Mouse (Mus musculus): ENCODE data around the gene Ptrh1.

Gene Ptrh1

DNA sequence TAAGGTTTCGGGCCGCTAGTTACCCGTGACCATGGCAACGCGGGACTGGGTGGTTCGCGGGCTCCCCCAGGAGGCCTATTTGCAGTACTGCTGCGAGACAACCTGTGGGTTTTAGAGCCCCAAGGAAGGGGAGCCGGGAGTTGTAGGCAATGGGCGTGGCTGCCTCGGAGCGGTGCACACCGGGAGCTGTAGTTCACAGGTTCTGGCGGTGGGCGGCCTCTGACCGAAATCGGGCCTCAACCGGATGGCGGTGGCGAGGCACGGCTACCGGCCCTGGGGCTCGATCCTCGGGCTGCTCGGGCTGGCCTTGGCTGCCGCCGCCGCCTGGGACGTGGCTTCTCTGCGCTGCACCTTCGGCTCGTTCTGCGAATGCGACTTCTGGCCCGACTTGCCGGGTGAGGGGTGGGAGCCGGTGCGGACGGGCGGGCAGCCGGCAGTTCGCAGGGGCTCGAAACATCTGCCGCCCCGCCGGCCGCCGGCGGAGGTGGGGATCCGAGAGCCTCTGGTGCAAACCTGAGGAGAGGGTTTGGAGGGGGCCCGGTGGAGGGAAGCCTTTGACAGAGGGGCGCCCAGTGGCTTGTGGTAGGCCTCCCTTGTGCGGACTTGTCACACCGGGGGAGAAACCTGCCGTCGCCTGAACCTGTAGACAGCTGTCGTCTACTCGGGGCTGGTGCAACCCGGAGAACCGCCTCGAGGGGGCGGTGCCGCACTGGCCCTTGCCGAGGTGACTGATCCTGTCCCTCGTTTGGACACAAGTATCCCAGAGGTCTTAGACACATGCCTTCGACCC is 18.3 kb upstream of the Ptrh1 start, which contains the start of gene Tor2a:
Gene Tor2a (plus strand): TSS at position 179 of the 790 bp plus-strand sequence.
- DNase-seq (ENCODE audit: low spot score in 2 of 2), result peak; percentile 95 to 96

DNA sequence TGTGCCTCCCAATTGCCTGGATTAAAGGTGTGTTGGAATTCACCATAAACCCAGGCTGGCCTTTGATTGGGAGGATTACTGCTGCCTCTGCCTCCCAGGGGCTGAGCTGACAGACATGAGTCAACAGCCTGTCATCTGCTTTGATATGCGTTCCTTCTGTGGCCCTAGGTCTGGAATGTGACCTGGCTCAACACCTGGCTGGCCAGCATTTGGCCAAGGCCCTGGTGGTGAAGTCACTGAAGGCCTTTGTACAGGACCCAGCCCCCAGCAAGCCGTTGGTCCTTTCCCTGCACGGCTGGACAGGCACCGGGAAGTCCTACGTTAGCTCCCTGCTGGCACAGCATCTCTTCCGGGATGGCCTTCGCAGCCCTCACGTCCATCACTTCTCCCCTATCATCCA is 17.1 kb upstream of the Ptrh1 start:
- no peak for DNase-seq (ENCODE audit: low spot score in 2 of 2)

DNA sequence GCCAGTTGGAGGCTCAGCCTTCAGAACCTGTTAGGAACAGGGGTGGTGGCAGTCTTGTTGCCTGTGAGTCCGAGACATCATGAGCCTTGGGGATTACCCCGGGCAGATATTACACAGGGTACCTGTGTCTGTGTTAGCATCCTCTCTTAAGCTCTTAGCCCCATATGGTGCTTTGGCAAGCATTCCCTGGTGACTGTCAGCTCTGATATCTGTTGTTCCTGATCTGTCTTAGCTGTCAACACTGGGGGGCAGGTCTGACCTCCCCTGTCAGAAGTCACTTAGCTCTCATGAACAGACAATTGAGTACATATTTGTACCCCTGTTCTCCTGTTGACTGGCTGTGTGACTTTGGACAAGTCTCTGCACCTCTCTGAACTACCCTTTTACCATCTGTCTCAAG is 16.6 kb upstream of the Ptrh1 start:
- DNase-seq (ENCODE audit: low spot score in 2 of 2), result no peak

- DNase-seq (ENCODE audit: low spot score in 2 of 2), result no peak
Measured at GRCm38 (mm10) chr2:32761361-32761760, 14.2 kb upstream of the Ptrh1 start.

DNA sequence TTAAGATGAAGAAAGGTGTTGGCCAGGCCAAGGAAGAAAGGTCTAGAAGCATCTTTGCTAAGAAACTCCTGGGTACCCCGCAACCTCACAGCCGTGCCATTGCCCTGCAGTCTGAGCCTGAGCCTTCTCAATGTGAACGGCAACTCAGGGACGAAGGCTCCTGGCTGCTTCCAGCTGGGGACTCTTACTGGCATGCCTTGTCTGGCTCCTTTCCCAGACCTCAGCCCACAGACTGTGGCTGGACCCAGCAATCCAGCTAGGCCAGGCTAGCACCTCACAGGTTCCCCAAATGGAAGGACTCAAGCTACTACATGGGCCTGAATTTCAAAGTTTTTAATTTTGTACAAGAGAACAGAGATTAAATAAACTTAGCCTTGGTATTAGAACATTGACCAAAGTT is 13.7 kb upstream of the Ptrh1 start:
- DNase-seq (ENCODE audit: low spot score in 2 of 2), result no peak

DNA sequence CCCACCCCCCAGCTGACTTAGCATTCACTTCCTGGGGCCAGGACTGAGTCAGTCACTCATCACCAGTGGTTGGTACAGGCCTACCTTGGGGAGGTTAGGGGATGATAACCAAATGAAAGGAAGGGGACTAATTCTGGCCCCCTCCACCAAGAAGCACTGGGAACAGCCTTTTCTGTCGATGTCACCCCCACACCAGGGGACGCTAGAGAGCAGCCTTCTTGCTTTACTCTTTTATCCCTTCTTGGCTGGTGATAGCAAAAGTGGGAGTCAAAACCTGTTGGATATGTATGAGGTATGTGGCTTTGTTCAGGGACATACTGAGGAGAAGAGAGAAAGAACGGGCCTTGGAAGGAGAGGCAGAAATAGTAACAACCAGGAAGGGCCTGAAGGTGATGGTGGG is 12.2 kb upstream of the Ptrh1 start:
- no peak for DNase-seq (ENCODE audit: low spot score in 2 of 2)

GRCm38 (mm10) chr2:32767241-32767640 is 8.3 kb upstream of the Ptrh1 start:
- DNase-seq (ENCODE audit: low spot score in 2 of 2), result no peak

DNA sequence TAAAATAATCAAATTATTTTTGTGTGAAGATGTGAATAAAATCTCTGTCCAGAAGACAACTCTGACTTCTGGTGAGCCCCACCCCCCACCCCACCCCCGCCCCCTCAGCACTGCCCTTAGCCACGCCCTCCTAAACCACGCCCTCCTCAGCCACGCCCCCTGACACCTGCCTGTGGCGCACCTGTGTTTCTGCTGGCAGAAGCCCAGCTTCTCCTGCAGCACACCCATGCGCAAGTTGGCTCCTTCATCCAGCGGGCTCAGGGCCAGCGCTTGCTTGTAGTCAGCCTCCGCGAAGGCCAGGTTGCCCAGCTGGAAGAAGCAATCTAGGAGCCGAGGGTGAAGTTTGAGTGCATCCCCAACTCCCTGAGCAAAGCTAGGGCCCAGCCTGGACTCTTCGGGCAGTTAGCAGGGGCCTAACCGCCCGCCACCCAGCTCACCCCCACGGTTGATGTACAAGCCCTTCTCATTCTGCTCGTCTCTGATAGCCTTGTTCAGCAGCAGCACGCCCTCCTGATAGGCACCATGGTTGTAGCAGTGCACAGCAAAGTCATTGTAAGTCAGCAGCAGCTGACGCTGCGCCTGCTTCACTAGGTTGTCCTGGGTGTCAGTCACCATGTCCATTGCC is 6.8 kb upstream of the Ptrh1 start:
- no peak for DNase-seq (ENCODE audit: low spot score in 2 of 2)

DNA sequence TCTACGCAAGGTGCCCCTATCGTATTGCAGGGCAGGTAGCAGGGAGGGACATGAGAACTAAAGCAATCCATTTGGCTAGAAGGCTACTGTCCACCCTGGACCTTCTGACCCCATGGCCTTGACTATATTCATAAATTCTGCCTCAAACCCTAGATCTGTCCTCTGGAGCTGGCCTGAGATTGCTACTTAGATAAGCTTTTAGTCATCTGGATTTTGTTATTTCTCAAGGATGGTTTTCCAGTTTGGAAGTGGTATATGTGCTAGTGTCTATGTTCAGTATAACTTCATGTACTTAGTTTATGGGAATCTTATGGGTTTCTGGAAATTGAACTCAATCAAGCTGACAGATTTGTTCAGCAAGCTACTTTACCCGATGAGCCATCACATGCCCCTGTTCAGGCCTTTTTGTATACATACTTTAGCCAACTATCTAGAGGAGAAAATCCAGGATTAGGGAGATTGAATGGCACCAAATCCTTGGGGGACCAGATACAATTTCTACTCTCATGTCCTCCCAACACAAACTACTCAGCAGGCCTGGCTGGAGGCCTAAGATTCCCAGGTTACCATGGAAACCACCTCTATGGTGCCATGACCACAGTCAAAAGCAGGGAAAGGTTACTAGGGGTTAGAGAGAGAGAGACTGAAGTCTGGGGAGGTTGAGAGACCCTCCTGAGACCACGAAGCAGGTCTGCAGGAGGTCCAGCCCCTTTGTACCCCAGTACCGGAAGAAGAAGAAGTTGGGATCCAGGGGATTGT is 6.1 kb upstream of the Ptrh1 start:
- no peak for DNase-seq (ENCODE audit: low spot score in 2 of 2)

GRCm38 (mm10) chr2:32771886-32772285 is 3.7 kb upstream of the Ptrh1 start:
- no peak for DNase-seq (ENCODE audit: low spot score in 2 of 2)

GRCm38 (mm10) chr2:32772626-32773279 is 2.8 kb upstream of the Ptrh1 start:
- DNase-seq (ENCODE audit: low spot score in 2 of 2), result no peak

DNA sequence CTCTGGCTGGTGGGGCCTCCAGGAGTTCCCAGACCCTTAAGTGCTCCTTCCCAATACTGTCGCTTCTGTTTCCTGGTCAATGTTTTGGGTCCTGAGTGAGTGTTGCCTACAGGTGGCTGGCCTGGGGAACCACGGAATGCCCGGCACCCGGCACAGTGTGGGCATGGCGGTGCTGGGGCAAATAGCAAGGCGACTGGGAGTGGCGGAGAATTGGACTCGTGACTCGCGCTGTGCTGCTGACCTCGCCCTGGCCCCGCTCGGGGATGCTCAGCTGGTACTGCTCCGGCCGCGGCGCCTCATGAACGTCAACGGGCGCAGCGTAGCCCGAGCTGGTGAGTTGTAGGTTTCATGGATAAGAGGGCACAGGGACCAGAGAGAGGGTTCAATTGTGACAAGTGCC is 606 bp downstream of the Ptrh1 start:
- no peak for DNase-seq (ENCODE audit: low spot score in 2 of 2)

- no peak for DNase-seq (ENCODE audit: low spot score in 2 of 2)
Measured at GRCm38 (mm10) chr2:32778081-32778480, 2.5 kb downstream of the Ptrh1 start.

GRCm38 (mm10) chr2:32779131-32779530 is 3.5 kb downstream of the Ptrh1 start:
- DNase-seq (ENCODE audit: low spot score in 2 of 2), result peak in 1 of 2 experiments; percentile 43

DNA sequence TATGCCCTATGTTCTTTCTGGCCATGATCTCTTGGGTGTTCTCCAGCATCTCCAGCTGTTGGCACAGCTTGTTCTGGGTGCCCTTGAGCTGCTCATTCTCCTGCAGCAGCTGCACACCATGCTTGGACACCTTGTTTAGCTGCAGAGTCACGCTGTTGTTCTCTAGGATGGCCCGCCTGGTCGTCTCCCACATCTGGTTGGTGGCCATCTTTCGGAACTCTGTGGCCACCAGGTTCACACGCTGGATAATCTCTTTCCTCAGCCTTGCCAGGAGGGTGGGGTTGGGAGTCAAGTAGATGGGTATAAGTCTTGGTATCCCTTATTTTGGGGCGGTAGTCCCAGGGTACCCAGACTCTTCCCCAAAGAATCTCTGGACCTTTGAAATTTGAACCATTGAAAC is 4.1 kb downstream of the Ptrh1 start:
- DNase-seq (ENCODE audit: low spot score in 2 of 2), result no peak

GRCm38 (mm10) chr2:32781710-32782109 is 6.1 kb downstream of the Ptrh1 start:
- DNase-seq (ENCODE audit: low spot score in 2 of 2), result no peak

DNA sequence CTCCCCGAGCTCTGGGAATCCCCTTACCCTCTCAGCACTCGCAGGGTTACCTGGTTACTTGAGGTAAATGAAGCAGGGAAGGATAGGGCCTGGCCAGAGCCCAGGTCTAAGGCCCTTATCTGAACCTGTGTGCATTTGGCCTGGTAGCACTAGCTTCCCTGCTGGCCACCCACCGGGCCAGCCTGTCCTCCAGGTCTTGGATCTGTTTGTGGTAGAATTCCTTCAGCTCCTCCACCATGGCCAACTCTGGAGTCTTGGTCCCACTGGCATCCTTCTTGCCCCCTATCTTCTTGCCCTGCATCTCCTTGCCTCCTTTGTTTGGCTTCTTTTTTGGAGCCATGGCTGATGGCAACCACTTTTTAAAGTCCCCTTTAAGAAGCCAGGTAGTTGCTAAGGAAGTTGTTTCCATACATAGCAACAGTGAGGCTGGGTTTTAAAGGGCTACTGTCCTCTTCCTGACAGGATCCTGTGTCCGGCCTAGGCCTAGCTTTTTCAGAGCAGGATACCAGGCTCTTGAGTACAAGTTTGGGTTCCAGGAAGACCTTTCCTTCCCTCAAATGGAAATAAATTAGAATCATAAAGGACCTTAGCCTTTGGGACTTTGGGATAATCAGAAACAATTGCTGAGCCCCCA is 8.6 kb downstream of the Ptrh1 start, which contains the start of gene Cfap157:
Gene Cfap157 (minus strand): TSS at position 381 of the 634 bp plus-strand sequence.
- no peak for DNase-seq (ENCODE audit: low spot score in 2 of 2)

GRCm38 (mm10) chr2:32787176-32787575 is 11.6 kb downstream of the Ptrh1 start:
- no peak for DNase-seq (ENCODE audit: low spot score in 2 of 2)

GRCm38 (mm10) chr2:32788581-32788980 is 13.0 kb downstream of the Ptrh1 start:
- DNase-seq (ENCODE audit: low spot score in 2 of 2), result no peak

GRCm38 (mm10) chr2:32791297-32791696 is 15.7 kb downstream of the Ptrh1 start:
- DNase-seq (ENCODE audit: low spot score in 2 of 2), result no peak

- DNase-seq (ENCODE audit: low spot score in 2 of 2), result no peak
Measured at GRCm38 (mm10) chr2:32795748-32796418, 20.3 kb downstream of the Ptrh1 start.

Measured in frontal cortex, postnatal 14 days (tissue).